Mouse (Mus musculus) left cerebral cortex, postnatal 25 days (tissue): Measurements from ENCODE around the gene Zfp710. TPM values are rescaled to one million over a fixed set of nuclear protein-coding genes. Genes with fewer than 3 reads are reported as not detected.
A peak's percentile ranks its signal among the peaks of the same experiment; 100 is the strongest.
"Not testable (repeated sequence)": the region's sequence is repeated elsewhere in the genome, so short reads cannot be mapped to it uniquely, and the experiment has no call there.

Source experiments
- DNase-seq, 2 experiments: peaks; one replicate each; pipeline ENCODE4 v3.0.0; 2022; ENCODE audit warnings: low spot score in 2 of 2, mixed read lengths in 1 of 2
- intact Hi-C: fragments of 180-260 bp; cut with DNase I; formaldehyde crosslinking; loops from one replicate; pipeline ENCODE4 v1.15.1; 2025
- total RNA-seq, 2 experiments: library from RNA; stranded (reverse); gene quantifications; 2 replicates each; pipeline ENCODE4 v1.2.3; 2021

Gene Zfp710
- total RNA-seq, 2 experiments from 2014 or later, result 19.6 to 21.2 TPM

- intact Hi-C loops, result no loop called here
- no peak for DNase-seq
Measured at GRCm38 (mm10) chr7:80095598-80096309, 71.1 kb downstream of the Zfp710 start.

- intact Hi-C loops, result no loop called here
- DNase-seq, result no peak
Measured at GRCm38 (mm10) chr7:80098389-80098976, 73.9 kb downstream of the Zfp710 start.

- intact Hi-C loops, result no loop called here
- DNase-seq, result no peak
Measured at GRCm38 (mm10) chr7:80103335-80103734, 78.7 kb downstream of the Zfp710 start.

GRCm38 (mm10) chr7:80105637-80106390 lies 81.2 kb downstream of the Zfp710 start:
- DNase-seq, result no peak

GRCm38 (mm10) chr7:80106441-80106840 lies 81.8 kb downstream of the Zfp710 start:
- intact Hi-C loops, result no loop called here

More at GRCm38 (mm10) chr7:80105637-80106390, 81.2 kb downstream of the Zfp710 start:
- intact Hi-C loops, result no loop called here

GRCm38 (mm10) chr7:80111066-80112045 lies 86.7 kb downstream of the Zfp710 start:
- intact Hi-C loops, result no loop called here
- peak; percentile 42 to 86 for DNase-seq

More at GRCm38 (mm10) chr7:80106441-80106840, 81.8 kb downstream of the Zfp710 start:
- no peak for DNase-seq

GRCm38 (mm10) chr7:80113989-80114388 lies 89.4 kb downstream of the Zfp710 start:
- intact Hi-C loops, result loop anchor here (2.0 kb wide), 1 partner anchor 87 kb away; no protein-coding TSS in a partner anchor
- DNase-seq, result peak in 1 of 2 experiments; percentile 30

GRCm38 (mm10) chr7:80114451-80115223 lies 90.0 kb downstream of the Zfp710 start:
- peak; percentile 66 to 81 for DNase-seq
- intact Hi-C loops, result loop anchor here (2.0 kb wide), 1 partner anchor 88 kb away; no protein-coding TSS in a partner anchor

- intact Hi-C loops, result loop anchor here (2.0 kb wide), 1 partner anchor 88 kb away; no protein-coding TSS in a partner anchor
- DNase-seq, result peak; percentile 88 to 91
Measured at GRCm38 (mm10) chr7:80115224-80115590, 90.6 kb downstream of the Zfp710 start, which contains the start of gene Idh2. Gene Idh2 (minus strand): TSS chr7:80115392.

- intact Hi-C loops, result no loop called here
Measured at GRCm38 (mm10) chr7:80116158-80116557, 91.5 kb downstream of the Zfp710 start.

GRCm38 (mm10) chr7:80119198-80119597 lies 94.6 kb downstream of the Zfp710 start:
- intact Hi-C loops, result no loop called here
- peak; percentile 34 to 72 for DNase-seq

More at GRCm38 (mm10) chr7:80116158-80116557, 91.5 kb downstream of the Zfp710 start:
- no peak for DNase-seq

- DNase-seq, result no peak
- intact Hi-C loops, result no loop called here
Measured at GRCm38 (mm10) chr7:80121083-80121482, 96.5 kb downstream of the Zfp710 start.

GRCm38 (mm10) chr7:80123115-80123514 lies 98.5 kb downstream of the Zfp710 start:
- intact Hi-C loops, result no loop called here

GRCm38 (mm10) chr7:80123672-80124071 lies 99.1 kb downstream of the Zfp710 start:
- intact Hi-C loops, result no loop called here
- no peak for DNase-seq

More at GRCm38 (mm10) chr7:80123115-80123514, 98.5 kb downstream of the Zfp710 start:
- no peak for DNase-seq

- DNase-seq, result no peak
- intact Hi-C loops, result no loop called here
Measured at GRCm38 (mm10) chr7:80129278-80129677, 104.7 kb downstream of the Zfp710 start.

- DNase-seq, result no peak
- intact Hi-C loops, result loop anchor here (10.0 kb wide), 1 partner anchor 454 kb away; no protein-coding TSS in a partner anchor
Measured at GRCm38 (mm10) chr7:80130344-80131055, 105.9 kb downstream of the Zfp710 start.

GRCm38 (mm10) chr7:80131315-80131714 lies 106.7 kb downstream of the Zfp710 start:
- DNase-seq, result not testable (repeated sequence)
- intact Hi-C loops, result loop anchor here (10.0 kb wide), 1 partner anchor 453 kb away; no protein-coding TSS in a partner anchor
